Mouse (Mus musculus): Measurements from ENCODE around the gene Atf5. TPM values are rescaled to one million over a fixed set of nuclear protein-coding genes. Genes with fewer than 3 reads are reported as not detected.
A peak's percentile ranks its signal among the peaks of the same experiment; 100 is the strongest.

Atf5 gene
- polyA plus RNA-seq, 1 experiment from 2014 or later = 1.9 TPM

GRCm38 (mm10) chr7:44857905-44858304, 41.4 kb upstream of the Atf5 start:
- no peak overlapping the region for H3K27ac ChIP-seq (ENCODE audit: low read depth, low read length)

GRCm38 (mm10) chr7:44857042-44857552, 40.6 kb upstream of the Atf5 start, which contains the start of gene Pnkp:
Gene Pnkp, plus strand, starts transcription at chr7:44857139.
- ATAC-seq (ENCODE audit: low FRiP score) = peak; percentile 36
- no peaks in the 10 kb centered on the region for H3K27me3 ChIP-seq (ENCODE audit: control insufficient read depth, insufficient read depth, low read length)
- H3K4me2 ChIP-seq (replicated peaks; ENCODE audit: low read depth, low read length) = peak within 1 kb of the TSS; percentile 74
- no peaks in the 10 kb centered on the region; the same call in 1 of the 2 replicates for H3K36me3 ChIP-seq (ENCODE audit: control insufficient read depth, insufficient read depth, low read length)
- peak; percentile 92 for DNase-seq (ENCODE audit: low spot score)
- no peaks in the 10 kb centered on the region for H3K9me3 ChIP-seq (ENCODE audit: control insufficient read depth, low read length)
- H3K4me3 ChIP-seq (ENCODE audit: low read depth, low read length) = peak within 1 kb of the TSS; percentile 61
- peak within 1 kb of the TSS; percentile 70 for H3K9ac ChIP-seq (ENCODE audit: low read depth, low read length)
- under 1% methylated on average over 32 of the region's 32 CpGs for WGBS
- H3K27ac ChIP-seq (ENCODE audit: low read depth, low read length) = peak within 1 kb of the TSS; percentile 87
- peaks cover 16% of the 10 kb centered on the region for H3K4me1 ChIP-seq (replicated peaks; ENCODE audit: control insufficient read depth, insufficient read depth, low read length)

More at GRCm38 (mm10) chr7:44857905-44858304, 41.4 kb upstream of the Atf5 start:
- Histone ChIP-seq H3K9ac (ENCODE audit: low read depth, low read length) (peak overlapping the region; percentile 70), H3K27me3 (ENCODE audit: control insufficient read depth, insufficient read depth, low read length) (no peaks in the 10 kb centered on the region), H3K9me3 (ENCODE audit: control insufficient read depth, low read length) (no peaks in the 10 kb centered on the region), H3K36me3 (ENCODE audit: control insufficient read depth, insufficient read depth, low read length) (peaks cover under 1% of the 10 kb centered on the region; the same call in 1 of the 2 replicates), H3K4me3 (ENCODE audit: low read depth, low read length) (peak overlapping the region; percentile 61), H3K4me1 (replicated peaks; ENCODE audit: control insufficient read depth, insufficient read depth, low read length) (peaks cover 16% of the 10 kb centered on the region), H3K4me2 (replicated peaks; ENCODE audit: low read depth, low read length) (peak overlapping the region; percentile 74)
- 32% methylated on average over 8 of the region's 8 CpGs for WGBS
- DNase-seq (ENCODE audit: low spot score) (peak; percentile 50), ATAC-seq (ENCODE audit: low FRiP score) (no peak)

- WGBS = 67% methylated on average over 9 of the region's 9 CpGs
- Histone ChIP-seq H3K9me3 (ENCODE audit: control insufficient read depth, low read length) (no peaks in the 10 kb centered on the region), H3K36me3 (ENCODE audit: control insufficient read depth, insufficient read depth, low read length) (no peaks in the 10 kb centered on the region; the same call in 1 of the 2 replicates), H3K9ac (ENCODE audit: low read depth, low read length) (no peak overlapping the region), H3K27ac (ENCODE audit: low read depth, low read length) (peak overlapping the region; percentile 87), H3K27me3 (ENCODE audit: control insufficient read depth, insufficient read depth, low read length) (no peaks in the 10 kb centered on the region), H3K4me3 (ENCODE audit: low read depth, low read length) (peak overlapping the region; percentile 61), H3K4me2 (replicated peaks; ENCODE audit: low read depth, low read length) (peak overlapping the region; percentile 74), H3K4me1 (replicated peaks; ENCODE audit: control insufficient read depth, insufficient read depth, low read length) (peaks cover 16% of the 10 kb centered on the region)
- ATAC-seq (ENCODE audit: low FRiP score) (no peak), DNase-seq (ENCODE audit: low spot score) (no peak)
Measured at GRCm38 (mm10) chr7:44856265-44856916, 39.9 kb upstream of the Atf5 start.

GRCm38 (mm10) chr7:44855036-44855435, 38.6 kb upstream of the Atf5 start:
- Histone ChIP-seq H3K4me3 (ENCODE audit: low read depth, low read length) (peak overlapping the region; percentile 42), H3K9me3 (ENCODE audit: control insufficient read depth, low read length) (no peaks in the 10 kb centered on the region), H3K27me3 (ENCODE audit: control insufficient read depth, insufficient read depth, low read length) (no peaks in the 10 kb centered on the region), H3K4me2 (replicated peaks; ENCODE audit: low read depth, low read length) (peak overlapping the region; percentile 64), H3K27ac (ENCODE audit: low read depth, low read length) (peak overlapping the region; percentile 86), H3K9ac (ENCODE audit: low read depth, low read length) (peak overlapping the region; percentile 69), H3K36me3 (ENCODE audit: control insufficient read depth, insufficient read depth, low read length) (no peaks in the 10 kb centered on the region; the same call in 1 of the 2 replicates), H3K4me1 (replicated peaks; ENCODE audit: control insufficient read depth, insufficient read depth, low read length) (peaks cover 16% of the 10 kb centered on the region)
- WGBS = 47% methylated on average over 10 of the region's 10 CpGs
- ATAC-seq (ENCODE audit: low FRiP score) (0 out of 2 replicates have a peak, but pooled peaks have one; percentile 17), DNase-seq (ENCODE audit: low spot score) (no peak)

GRCm38 (mm10) chr7:44854356-44855031, 38.0 kb upstream of the Atf5 start:
- peak overlapping the region; percentile 86 for H3K27ac ChIP-seq (ENCODE audit: low read depth, low read length)
- H3K9me3 ChIP-seq (ENCODE audit: control insufficient read depth, low read length) = no peaks in the 10 kb centered on the region
- no peaks in the 10 kb centered on the region; the same call in 1 of the 2 replicates for H3K36me3 ChIP-seq (ENCODE audit: control insufficient read depth, insufficient read depth, low read length)
- peak; percentile 79 for DNase-seq (ENCODE audit: low spot score)
- no peaks in the 10 kb centered on the region for H3K27me3 ChIP-seq (ENCODE audit: control insufficient read depth, insufficient read depth, low read length)
- peak overlapping the region; percentile 69 for H3K9ac ChIP-seq (ENCODE audit: low read depth, low read length)
- WGBS = 1% methylated on average over 45 of the region's 45 CpGs
- H3K4me2 ChIP-seq (replicated peaks; ENCODE audit: low read depth, low read length) = peak overlapping the region; percentile 64
- H3K4me3 ChIP-seq (ENCODE audit: low read depth, low read length) = peak overlapping the region; percentile 42
- ATAC-seq (ENCODE audit: low FRiP score) = peak; percentile 44
- peaks cover 16% of the 10 kb centered on the region for H3K4me1 ChIP-seq (replicated peaks; ENCODE audit: control insufficient read depth, insufficient read depth, low read length)

GRCm38 (mm10) chr7:44853596-44854355, 37.3 kb upstream of the Atf5 start:
- DNase-seq (ENCODE audit: low spot score) (no peak), ATAC-seq (ENCODE audit: low FRiP score) (no peak)
- Histone ChIP-seq H3K36me3 (ENCODE audit: control insufficient read depth, insufficient read depth, low read length) (no peaks in the 10 kb centered on the region; the same call in 1 of the 2 replicates), H3K9ac (ENCODE audit: low read depth, low read length) (peak overlapping the region; percentile 69), H3K9me3 (ENCODE audit: control insufficient read depth, low read length) (no peaks in the 10 kb centered on the region), H3K27me3 (ENCODE audit: control insufficient read depth, insufficient read depth, low read length) (no peaks in the 10 kb centered on the region), H3K4me3 (ENCODE audit: low read depth, low read length) (peak overlapping the region; percentile 42), H3K4me2 (replicated peaks; ENCODE audit: low read depth, low read length) (peak overlapping the region; percentile 64), H3K27ac (ENCODE audit: low read depth, low read length) (peak overlapping the region; percentile 86), H3K4me1 (replicated peaks; ENCODE audit: control insufficient read depth, insufficient read depth, low read length) (peaks cover 16% of the 10 kb centered on the region)
- 31% methylated on average over 22 of the region's 26 CpGs for WGBS

- H3K27ac ChIP-seq (ENCODE audit: low read depth, low read length) = no peak overlapping the region
- H3K27me3 ChIP-seq (ENCODE audit: control insufficient read depth, insufficient read depth, low read length) = no peaks in the 10 kb centered on the region
- no peak overlapping the region for H3K9ac ChIP-seq (ENCODE audit: low read depth, low read length)
- H3K4me3 ChIP-seq (ENCODE audit: low read depth, low read length) = 0 out of 2 replicates have a peak overlapping the region, but pooled peaks have one; percentile 4
- ATAC-seq (ENCODE audit: low FRiP score) = no peak
- peaks cover 14% of the 10 kb centered on the region for H3K4me1 ChIP-seq (replicated peaks; ENCODE audit: control insufficient read depth, insufficient read depth, low read length)
- 85% methylated on average over 2 of the region's 2 CpGs for WGBS
- H3K36me3 ChIP-seq (ENCODE audit: control insufficient read depth, insufficient read depth, low read length) = no peaks in the 10 kb centered on the region; the same call in 1 of the 2 replicates
- no peak overlapping the region for H3K4me2 ChIP-seq (replicated peaks; ENCODE audit: low read depth, low read length)
- no peaks in the 10 kb centered on the region for H3K9me3 ChIP-seq (ENCODE audit: control insufficient read depth, low read length)
- DNase-seq (ENCODE audit: low spot score) = no peak
Measured at GRCm38 (mm10) chr7:44853065-44853464, 36.6 kb upstream of the Atf5 start.
